Mouse (Mus musculus) testis, adult 2 months (tissue): Measurements from ENCODE around the gene Erc1. TPM values are rescaled to one million over a fixed set of nuclear protein-coding genes. Genes with fewer than 3 reads are reported as not detected.

Source experiments
- H3K27ac ChIP-seq: fragments of 200-500 bp; 2 replicates; pipeline ENCODE4 v1.5.1; 2012; ENCODE audit warnings: low read depth, low read length; ENCODE audit not compliant: control insufficient read depth, insufficient read depth
- H3K27me3 ChIP-seq: fragments of 200-500 bp; 2 replicates; pipeline ENCODE4 v1.6.1; 2012; ENCODE audit warnings: mild to moderate bottlenecking, low read length, moderate library complexity; ENCODE audit not compliant: control insufficient read depth, insufficient read depth
- H3K36me3 ChIP-seq: fragments of 200-500 bp; 2 replicates; pipeline ENCODE4 v1.6.1; 2012; ENCODE audit warnings: mild to moderate bottlenecking, low read length; ENCODE audit not compliant: control insufficient read depth, insufficient read depth
- H3K4me1 ChIP-seq: fragments of 200-500 bp; 2 replicates; pipeline ENCODE4 v1.6.1; 2012; ENCODE audit warnings: low read length; ENCODE audit not compliant: control insufficient read depth, insufficient read depth
- H3K4me3 ChIP-seq: fragments of 200-500 bp; 2 replicates; pipeline ENCODE4 v1.5.1; 2012; ENCODE audit warnings: low read depth, mild to moderate bottlenecking, low read length, moderate library complexity, mixed read lengths; ENCODE audit not compliant: control insufficient read depth
- CTCF ChIP-seq: fragments of 200-500 bp; IDR thresholded peaks from 2 replicates; pipeline ENCODE4 v1.5.1; 2012; ENCODE audit warnings: low read depth, mild to moderate bottlenecking, inconsistent platforms, low read length, moderate library complexity; ENCODE audit not compliant: control insufficient read depth, insufficient read depth, insufficient replicate concordance
- POLR2A ChIP-seq: fragments of 200-500 bp; IDR thresholded peaks from 2 replicates; pipeline ENCODE4 v1.6.1; 2012; ENCODE audit warnings: low read depth, mild to moderate bottlenecking, inconsistent platforms, low read length, moderate library complexity; ENCODE audit not compliant: control insufficient read depth
- polyA plus RNA-seq: library from polyadenylated mRNA; depleted of rRNA; stranded (reverse); fragments of >200 nt; gene quantifications from 2 replicates; pipeline ENCODE4 v1.2.3, GENCODE M21; 2012

Gene Erc1
- polyA plus RNA-seq, 1 experiment: 9.9 TPM

DNA sequence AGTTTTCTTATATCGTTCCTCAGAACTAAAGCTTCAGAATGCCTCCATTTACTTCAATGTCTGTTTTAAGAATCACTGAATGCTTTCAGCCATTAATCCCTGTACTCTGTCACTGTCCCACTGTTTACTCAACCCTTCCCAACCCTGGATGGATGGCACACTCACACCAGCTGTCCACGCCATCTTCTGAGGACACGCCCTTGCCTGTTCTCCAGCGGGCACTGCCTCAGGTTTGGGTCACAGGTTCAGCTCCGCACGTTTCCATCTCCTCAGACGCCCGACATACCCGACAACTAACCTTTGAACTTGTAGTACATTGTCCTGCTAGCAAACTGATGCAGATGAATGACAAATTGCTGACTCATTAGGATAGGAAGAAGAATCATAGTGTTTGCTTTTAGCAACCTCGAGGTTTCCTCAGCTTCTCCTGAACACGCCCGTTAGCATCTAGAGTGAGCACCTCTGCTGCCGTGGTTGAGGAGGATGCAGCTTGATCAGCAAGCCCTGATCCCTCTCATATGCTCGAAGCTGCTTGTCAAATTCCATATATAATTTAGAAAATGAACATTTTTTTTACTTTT, 204.0 kb downstream of the Erc1 start:
- H3K36me3 ChIP-seq: no peaks in the 10 kb centered on the region
- no peaks in the 10 kb centered on the region for H3K4me1 ChIP-seq
- no peak overlapping the region for H3K27ac ChIP-seq
- H3K4me3 ChIP-seq: no peak overlapping the region
- no peaks in the 10 kb centered on the region for H3K27me3 ChIP-seq
- TF ChIP-seq CTCF (no peak), POLR2A (no peak)

- H3K36me3 ChIP-seq: no peaks in the 10 kb centered on the region
- no peak overlapping the region for H3K4me3 ChIP-seq
- H3K4me1 ChIP-seq: no peaks in the 10 kb centered on the region
- no peak for TF ChIP-seq CTCF
- TF ChIP-seq POLR2A: no peak
- no peak overlapping the region for H3K27ac ChIP-seq
- no peaks in the 10 kb centered on the region for H3K27me3 ChIP-seq
These were observed 204.7 kb downstream of the Erc1 start for GRCm38 (mm10) chr6:119643178-119643728.

- Histone ChIP-seq H3K4me3 (no peak overlapping the region), H3K27ac (no peak overlapping the region), H3K36me3 (no peaks in the 10 kb centered on the region), H3K4me1 (no peaks in the 10 kb centered on the region), H3K27me3 (no peaks in the 10 kb centered on the region)
- no peak for TF ChIP-seq CTCF
- no peak for TF ChIP-seq POLR2A
These were observed 205.2 kb downstream of the Erc1 start for GRCm38 (mm10) chr6:119642718-119643117.

- no peaks in the 10 kb centered on the region for H3K4me1 ChIP-seq
- no peaks in the 10 kb centered on the region for H3K27me3 ChIP-seq
- no peaks in the 10 kb centered on the region for H3K36me3 ChIP-seq
- no peak overlapping the region for H3K4me3 ChIP-seq
- no peak for TF ChIP-seq POLR2A
- TF ChIP-seq CTCF: no peak
- H3K27ac ChIP-seq: no peak overlapping the region
These were observed 212.3 kb downstream of the Erc1 start for GRCm38 (mm10) chr6:119635629-119636028.

GRCm38 (mm10) chr6:119630622-119631021, 217.3 kb downstream of the Erc1 start:
- no peaks in the 10 kb centered on the region for H3K27me3 ChIP-seq
- TF ChIP-seq CTCF: no peak
- no peak for TF ChIP-seq POLR2A
- peaks cover 1% of the 10 kb centered on the region; the same call in 1 of the 2 replicates for H3K36me3 ChIP-seq
- H3K4me1 ChIP-seq: no peaks in the 10 kb centered on the region
- H3K4me3 ChIP-seq: no peak overlapping the region
- H3K27ac ChIP-seq: no peak overlapping the region

- Histone ChIP-seq H3K4me3 (no peak overlapping the region), H3K27me3 (no peaks in the 10 kb centered on the region), H3K4me1 (no peaks in the 10 kb centered on the region), H3K27ac (no peak overlapping the region), H3K36me3 (no peaks in the 10 kb centered on the region)
- TF ChIP-seq POLR2A (no peak), CTCF (no peak)
These were observed 246.6 kb downstream of the Erc1 start for GRCm38 (mm10) chr6:119601379-119601778.

GRCm38 (mm10) chr6:119595440-119595839, 252.5 kb downstream of the Erc1 start:
- no peaks in the 10 kb centered on the region for H3K27me3 ChIP-seq
- no peak for TF ChIP-seq CTCF
- TF ChIP-seq POLR2A: no peak
- no peak overlapping the region for H3K27ac ChIP-seq
- no peaks in the 10 kb centered on the region for H3K36me3 ChIP-seq
- no peaks in the 10 kb centered on the region for H3K4me1 ChIP-seq
- H3K4me3 ChIP-seq: no peak overlapping the region
